Mouse (Mus musculus) gastrocnemius, postnatal 10 days (tissue): Measurements from ENCODE around the gene Actl6b. TPM values are rescaled to one million over a fixed set of nuclear protein-coding genes. Genes with fewer than 3 reads are reported as not detected.

Experiments used
- DNase-seq: peaks from one replicate; pipeline ENCODE4 v3.0.0; 2021; ENCODE audit warnings: mixed read lengths
- total RNA-seq, 2 experiments: library from RNA; stranded (reverse); gene quantifications; 2 replicates each; pipeline ENCODE4 v1.2.3; 2021

The Actl6b gene
- total RNA-seq, 2 experiments from 2014 or later, result 0.16 TPM; not detected in 1

DNA sequence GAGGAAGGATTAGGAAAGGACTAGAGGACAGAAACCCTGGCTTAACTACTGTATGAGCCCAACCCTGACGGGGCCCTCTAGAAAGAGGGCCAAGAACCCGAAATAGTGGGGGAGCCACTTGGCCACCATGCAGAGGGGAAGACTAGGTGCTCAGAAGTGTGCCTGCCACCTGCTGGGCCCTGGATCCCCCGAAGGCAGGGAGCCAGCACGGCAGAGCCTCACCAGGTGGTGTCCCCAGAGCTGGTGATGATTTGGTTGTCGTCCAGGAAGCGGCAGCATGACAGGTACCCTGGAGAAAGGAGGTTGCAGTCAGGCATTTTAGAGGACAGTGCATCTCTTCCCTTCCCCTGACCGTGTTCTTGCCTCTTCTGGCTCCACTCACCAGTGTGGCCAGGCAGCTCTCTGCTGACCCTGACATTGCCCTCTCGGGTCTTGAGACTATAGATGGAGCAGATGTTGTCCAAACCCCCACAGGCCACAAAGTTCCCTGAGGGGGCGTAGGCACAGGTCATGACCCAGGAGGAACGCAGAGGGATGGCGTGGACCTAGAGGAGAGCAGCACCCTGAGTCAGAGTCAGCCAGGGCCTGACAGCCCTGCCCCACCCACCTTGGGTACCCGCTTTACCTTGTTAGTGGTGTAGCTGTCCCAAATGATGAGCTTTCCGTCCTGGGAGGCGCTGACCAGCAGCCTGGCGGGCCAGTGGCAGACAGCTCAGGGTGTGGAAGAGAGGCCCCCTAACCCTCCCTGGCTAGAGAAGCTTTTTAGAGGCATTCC is 23.9 kb upstream of the Actl6b start:
- no peak for DNase-seq

GRCm38 (mm10) chr5:137530075-137530474 is 23.2 kb upstream of the Actl6b start:
- no peak for DNase-seq

- DNase-seq, result peak; percentile 80
Observed at GRCm38 (mm10) chr5:137530588-137531413, 22.5 kb upstream of the Actl6b start.

GRCm38 (mm10) chr5:137531414-137532130 is 21.7 kb upstream of the Actl6b start:
- peak; percentile 75 for DNase-seq

GRCm38 (mm10) chr5:137532131-137532807 is 21.0 kb upstream of the Actl6b start:
- DNase-seq, result no peak

DNA sequence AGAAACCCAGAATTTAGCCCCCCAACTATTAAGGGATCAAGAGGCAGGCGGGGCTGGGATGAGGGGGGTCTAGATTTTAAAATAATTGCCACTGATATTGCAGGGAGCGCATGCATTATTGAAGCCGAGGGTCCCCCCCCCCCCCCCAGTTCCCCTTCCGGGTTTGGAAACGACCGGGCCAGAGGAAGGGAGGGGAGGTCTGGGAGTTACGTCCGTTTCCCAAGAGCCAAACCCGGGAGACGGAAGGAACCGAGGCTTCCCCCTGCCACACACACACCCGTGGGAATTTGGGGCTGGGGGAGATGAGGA is 20.6 kb upstream of the Actl6b start:
- no peak for DNase-seq

DNA sequence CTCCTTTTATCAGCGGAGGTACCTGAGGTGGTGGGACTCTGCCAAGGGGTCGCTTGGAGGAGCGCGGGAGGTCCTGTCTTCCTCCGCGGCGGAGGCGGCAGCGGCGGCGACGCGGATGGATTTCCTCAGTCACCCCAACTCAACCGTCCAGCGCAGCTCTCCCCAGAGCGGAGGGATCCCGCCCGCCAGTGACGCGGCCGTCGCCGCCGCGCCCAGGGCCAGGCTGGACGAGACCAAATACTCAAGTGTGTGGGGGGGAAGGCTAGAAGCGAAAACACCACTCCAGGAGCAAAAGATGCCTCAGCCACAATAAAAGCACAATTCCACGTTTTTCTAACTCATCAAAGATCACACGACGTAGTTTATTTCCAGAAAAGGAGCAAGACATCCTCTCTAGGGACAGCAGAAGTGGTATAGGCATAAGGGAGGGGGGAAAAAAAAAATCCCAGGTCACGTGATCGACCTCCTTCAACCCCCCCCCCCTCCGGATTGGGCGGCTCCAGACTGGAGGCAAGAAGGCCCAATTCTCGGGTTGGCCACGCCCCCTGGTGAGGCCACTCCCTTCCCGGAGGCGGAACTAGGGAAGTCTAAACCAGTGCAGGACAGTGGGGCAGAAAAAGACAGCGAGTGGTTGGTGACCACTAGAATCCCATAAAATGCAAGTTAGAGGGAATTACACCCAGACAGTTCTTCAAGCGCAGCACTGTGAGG is 20.0 kb upstream of the Actl6b start, which contains the start of the genes Epo and Gnb2:
TSS of gene Epo (minus strand) at position 126 of the 711 bp plus-strand sequence.
TSS of gene Gnb2 (minus strand) at position 394 of the 711 bp plus-strand sequence.
- DNase-seq, result peak; percentile 98

GRCm38 (mm10) chr5:137534762-137535161 is 18.6 kb upstream of the Actl6b start:
- DNase-seq, result no peak

- DNase-seq, result no peak
Observed at GRCm38 (mm10) chr5:137535318-137535717, 18.0 kb upstream of the Actl6b start.

- DNase-seq, result no peak
Observed at GRCm38 (mm10) chr5:137537461-137537860, 15.9 kb upstream of the Actl6b start.

GRCm38 (mm10) chr5:137539291-137539801 is 14.0 kb upstream of the Actl6b start:
- DNase-seq, result no peak

GRCm38 (mm10) chr5:137540991-137541390 is 12.3 kb upstream of the Actl6b start:
- no peak for DNase-seq

DNA sequence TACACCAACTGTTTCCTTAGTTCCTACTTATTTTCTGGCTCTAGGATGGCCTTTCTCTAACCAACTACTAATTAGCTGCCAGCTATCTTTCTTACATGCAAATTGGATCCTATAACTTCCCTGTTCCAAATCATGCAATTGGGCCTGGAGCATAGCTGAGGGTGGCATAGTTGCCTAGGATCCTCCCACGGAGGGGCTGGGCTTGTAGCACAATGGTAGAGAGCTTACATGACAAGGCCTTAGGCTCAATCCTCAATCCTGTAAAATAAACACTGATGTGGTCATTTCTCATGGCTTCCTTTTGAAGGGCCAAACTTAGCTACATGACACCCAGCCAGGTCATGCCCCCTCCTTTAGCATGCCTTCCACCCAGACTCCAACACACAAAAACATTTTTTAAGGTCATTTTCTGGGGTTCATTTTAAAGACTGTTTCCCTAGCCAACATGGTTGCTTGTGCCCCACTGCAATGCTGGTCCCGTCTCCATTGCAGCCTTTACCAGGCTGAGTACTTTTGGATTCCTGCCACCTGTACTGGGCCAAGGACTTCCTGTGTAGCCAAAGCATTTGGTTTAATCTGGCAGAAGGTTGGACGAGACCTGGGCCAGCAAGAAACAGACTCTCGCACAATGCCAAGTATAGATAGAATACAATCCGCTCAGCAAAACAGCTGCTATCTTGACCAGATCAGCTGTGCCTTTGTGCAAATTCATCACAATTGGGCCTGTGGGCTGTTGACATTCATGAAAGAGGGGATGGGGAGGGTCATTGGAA is 11.4 kb upstream of the Actl6b start:
- no peak for DNase-seq

GRCm38 (mm10) chr5:137544926-137545325 is 8.4 kb upstream of the Actl6b start:
- no peak for DNase-seq

DNA sequence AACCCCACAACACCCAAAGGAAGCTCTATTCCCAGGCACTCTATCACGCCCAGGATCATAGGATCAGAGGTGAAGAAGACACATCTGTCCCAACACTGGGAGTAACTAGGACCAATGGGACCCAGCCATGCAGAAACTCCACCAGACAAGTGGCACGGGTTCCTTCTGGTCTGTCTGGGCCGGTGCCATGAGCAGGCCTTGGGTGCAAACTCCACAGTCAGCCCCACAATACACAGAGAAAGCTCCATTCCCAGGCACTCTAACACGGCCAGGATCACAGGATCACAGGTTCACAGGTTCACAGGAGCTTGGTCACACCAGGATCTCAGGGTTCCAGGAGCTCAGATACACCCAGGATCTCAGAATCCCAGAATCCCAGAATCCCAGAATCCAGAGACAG is 7.7 kb upstream of the Actl6b start:
- DNase-seq, result no peak

- DNase-seq, result no peak
Observed at GRCm38 (mm10) chr5:137549840-137550239, 3.5 kb upstream of the Actl6b start.

- no peak for DNase-seq
Observed at GRCm38 (mm10) chr5:137551119-137551518, 2.2 kb upstream of the Actl6b start.

DNA sequence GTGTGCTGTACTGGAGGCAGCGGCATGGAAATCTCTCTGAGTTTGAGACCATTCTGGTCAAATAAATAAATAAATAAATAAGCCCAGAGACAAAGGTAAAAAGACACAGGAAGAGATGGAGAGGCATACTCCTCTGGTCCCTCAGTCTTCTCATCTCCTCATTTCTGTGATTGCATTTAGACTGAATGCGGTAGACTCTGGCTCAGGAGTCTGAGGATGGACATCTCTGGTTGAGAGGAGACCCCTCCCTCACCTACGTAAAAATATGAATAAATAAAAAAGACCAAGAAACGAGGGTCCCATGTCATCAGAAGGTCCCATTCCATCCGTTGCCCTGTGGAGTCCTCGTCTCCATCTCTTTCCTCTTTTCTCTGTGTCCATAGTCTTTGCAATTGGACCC is 317 bp upstream of the Actl6b start:
- no peak for DNase-seq

DNA sequence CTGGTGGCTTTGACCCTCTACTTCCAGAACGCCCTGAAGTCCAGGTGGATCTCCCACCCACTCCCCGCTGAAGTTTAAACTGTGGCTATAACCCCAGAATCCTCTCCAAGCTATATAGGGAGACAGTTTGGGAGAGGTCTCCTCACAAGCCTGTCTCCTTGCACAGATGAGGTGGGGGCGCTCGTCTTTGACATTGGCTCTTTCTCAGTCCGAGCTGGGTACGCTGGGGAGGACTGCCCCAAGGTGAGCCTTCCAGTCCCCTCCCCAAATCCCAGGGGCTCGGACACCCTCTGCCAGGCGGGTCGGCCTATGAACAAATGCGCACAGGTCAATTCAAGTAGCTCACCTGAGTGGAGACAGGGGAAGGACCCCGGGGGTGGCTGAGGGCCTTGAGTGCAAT is 581 bp downstream of the Actl6b start:
- DNase-seq, result no peak

- DNase-seq, result no peak
Observed at GRCm38 (mm10) chr5:137561556-137561955, 8.2 kb downstream of the Actl6b start.

- no peak for DNase-seq
Observed at GRCm38 (mm10) chr5:137562965-137563364, 9.6 kb downstream of the Actl6b start.
